ENCODE assay signal across 10 mouse cellular contexts in the genomic region with DNA sequence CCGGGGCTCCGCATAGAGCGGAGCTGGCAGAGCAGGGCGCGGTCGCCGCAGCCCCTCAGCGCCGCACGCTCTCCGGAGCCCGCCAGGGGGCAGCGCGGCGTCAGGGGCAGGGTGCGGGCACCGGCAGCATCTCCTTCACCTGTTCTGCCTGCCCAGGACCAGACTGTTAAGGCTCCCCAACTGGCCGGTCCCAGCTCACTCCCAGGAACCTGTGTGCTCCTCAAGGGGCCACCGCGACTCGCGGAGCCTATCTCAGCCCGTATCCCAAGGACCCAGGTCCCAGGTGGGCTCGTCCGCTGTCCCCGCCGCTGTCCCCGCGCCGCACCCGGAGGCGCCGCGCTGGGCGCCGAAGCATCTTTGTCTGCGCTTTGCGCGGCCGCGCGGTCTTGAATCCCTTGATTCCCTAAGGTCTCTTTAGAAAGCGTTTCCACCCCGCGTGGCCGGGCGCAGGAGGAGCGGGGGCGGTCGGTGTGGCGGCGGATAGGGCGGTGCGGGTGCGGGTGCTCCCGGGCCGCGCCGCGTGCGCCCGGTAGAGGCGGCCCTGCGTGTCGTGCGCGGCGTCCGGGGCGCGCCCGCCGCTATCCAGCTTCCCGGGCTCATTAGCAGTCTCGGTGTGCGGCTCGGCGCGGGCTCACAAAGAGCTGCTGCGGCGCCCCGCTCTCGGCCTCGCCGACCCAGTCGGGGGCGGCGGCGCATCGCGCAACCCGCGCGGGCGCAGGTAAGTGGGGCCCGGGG. TPM values are rescaled to one million over a fixed set of nuclear protein-coding genes. Genes with fewer than 3 reads are reported as not detected.
A peak's percentile ranks its signal among the peaks of the same experiment; 100 is the strongest.
DNase-seq lines count a peak whose midpoint lies in the region; ATAC-seq and TF ChIP-seq lines count a peak whose summit lies in the region.
"Had no signal": no experiment of that assay in that cellular context is flagged by ENCODE, and none has a peak within 500 bp of the region (broad histone marks: within the 10 kb centered on the region; RNA-seq: fewer than 3 reads in every experiment).

A gene (plus strand): TSS at position 171 of the 735 bp plus-strand sequence.

- peak within 1 kb of the TSS; percentile 62 for H3K4me2 ChIP-seq in heart, embryonic 16.5 days (ENCODE audit: low read depth, low read length)
- H3K4me2 ChIP-seq in midbrain, embryonic 15.5 days, result peak within 1 kb of the TSS; percentile 65

- no peak within 1 kb of the TSS for H3K27ac ChIP-seq in heart, embryonic 16.5 days (ENCODE audit: low read length)
- H3K27ac ChIP-seq in midbrain, embryonic 15.5 days, result peak within 1 kb of the TSS; percentile 98

- peaks cover 50% of the 10 kb centered on the region for H3K27me3 ChIP-seq in E14TG2a.4 (ENCODE audit: insufficient read depth, low read length)
- peaks cover 44% of the 10 kb centered on the region for H3K27me3 ChIP-seq in heart, embryonic 16.5 days (ENCODE audit: control insufficient read depth, insufficient read depth, low read length)
- no peaks in the 10 kb centered on the region for H3K27me3 ChIP-seq in midbrain, embryonic 15.5 days (replicated peaks)

- peak within 1 kb of the TSS; percentile 87 for H3K4me3 ChIP-seq in E14TG2a.4 (replicated peaks; ENCODE audit: low read length)
- peak within 1 kb of the TSS; percentile 53 for H3K4me3 ChIP-seq in heart, embryonic 16.5 days (ENCODE audit: low read length)
- H3K4me3 ChIP-seq in midbrain, embryonic 15.5 days, result peak within 1 kb of the TSS; percentile 81

- peak; percentile 58; the same call in 1 of the 2 replicates for ATAC-seq in heart, embryonic 16.5 days (replicated peaks; ENCODE audit: extremely low read depth, insufficient read depth, low FRiP score)
- ATAC-seq in midbrain, embryonic 15.5 days (replicated peaks), result peak; percentile 92
- no peak for ATAC-seq in erythroid progenitor cell, adult 5-6 weeks (replicated peaks; ENCODE audit: low FRiP score, poor library complexity, severe bottlenecking)

- H3K4me1 ChIP-seq in E14TG2a.4 (replicated peaks; ENCODE audit: low read depth, low read length), result peaks cover 11% of the 10 kb centered on the region
- no peaks in the 10 kb centered on the region for H3K4me1 ChIP-seq in heart, embryonic 16.5 days (ENCODE audit: control insufficient read depth, insufficient read depth, low read length)
- peaks cover 45% of the 10 kb centered on the region for H3K4me1 ChIP-seq in midbrain, embryonic 15.5 days

- TF ChIP-seq CTCF in E14TG2a.4 (conservative IDR thresholded peaks at IDR 0.05; ENCODE audit: low read length), result no peak

- no peaks in the 10 kb centered on the region for H3K36me3 ChIP-seq in E14TG2a.4 (ENCODE audit: insufficient read depth, low read length)
- no peaks in the 10 kb centered on the region for H3K36me3 ChIP-seq in heart, embryonic 16.5 days (ENCODE audit: control insufficient read depth, insufficient read depth)
- H3K36me3 ChIP-seq in midbrain, embryonic 15.5 days (replicated peaks), result no peaks in the 10 kb centered on the region

- no peak within 1 kb of the TSS for H3K9ac ChIP-seq in heart, embryonic 16.5 days (ENCODE audit: low read length)
- peak within 1 kb of the TSS; percentile 99 for H3K9ac ChIP-seq in midbrain, embryonic 15.5 days

- DNase-seq in ES-CJ7 (ENCODE audit: low read depth, low spot score), result peak; percentile 55
- peak; percentile 79 for DNase-seq in embryo, embryonic 10.5 days (ENCODE audit: low spot score)
- peak; percentile 58 to 59 for DNase-seq in left cerebral cortex, adult 8-10 months (ENCODE audit: low spot score in 2 of 2)
- DNase-seq in ovary, adult 18-20 months (ENCODE audit: low spot score), result no peak

- under 1% methylated on average over 76 of the region's 96 CpGs for WGBS in heart, embryonic 16.5 days
- WGBS in midbrain, embryonic 15.5 days, result under 1% methylated on average over 72 of the region's 96 CpGs

- H3K9me3 ChIP-seq in E14TG2a.4 (ENCODE audit: low read length), result peaks cover 8% of the 10 kb centered on the region
- 0 out of 2 replicates have a peak, but pooled peaks cover 3% of the 10 kb centered on the region for H3K9me3 ChIP-seq in heart, embryonic 16.5 days (replicated peaks; ENCODE audit: control insufficient read depth, low read length)
- no peaks in the 10 kb centered on the region for H3K9me3 ChIP-seq in midbrain, embryonic 15.5 days

RNA-seq across cellular contexts. Expression of the gene that starts here (rescaled TPM):
- polyA plus RNA-seq in heart, embryonic 16.5 days (2015; fragmentation: Nextera tagmentation; extraction: Ambion mirVana), result 0.97 and 1.9 TPM in 2 replicates
- 100 to 1,000 TPM; 215 to 224 (median 220) TPM for total RNA-seq in left cerebral cortex, adult 8-10 months (2022)
- 199 and 201 TPM in 2 replicates for polyA plus RNA-seq in midbrain, embryonic 15.5 days (2015; fragmentation: Nextera tagmentation; extraction: Ambion mirVana)
- not detected in 2 replicates for total RNA-seq in erythroid progenitor cell, adult 5-6 weeks (2015; ENCODE audit: low replicate concordance)
- total RNA-seq in erythroid progenitor cell, adult 5-6 weeks (2017; ENCODE audit: low replicate concordance), result 0.83 TPM in 1 of 2 replicates, not detected in the other
- total RNA-seq: common myeloid progenitor, adult 5-6 weeks; neutrophil, adult 5-6 weeks had no signal

Comparison
In these comparisons a context has a peak if more than half of its experiments do, and no peak if none do; other contexts are left out.
1. RNA of the gene that starts here (total RNA-seq): 215 to 224 TPM in left cerebral cortex, adult 8-10 months; 0.83 TPM in erythroid progenitor cell, adult 5-6 weeks; every median in the first group is over 100 times any median in the second.
2. RNA of the gene that starts here (polyA plus RNA-seq): 199 to 201 TPM in midbrain, embryonic 15.5 days; 0.97 to 1.9 TPM in heart, embryonic 16.5 days; every median in the first group is over 10 times any median in the second.
3. Peak in every context shown above with its lines, with median percentiles within 50 percentile points of each other: H3K4me3 ChIP-seq.